Mouse (Mus musculus) MEL (cell line): Measurements from ENCODE around the gene Trappc13. TPM values are rescaled to one million over a fixed set of nuclear protein-coding genes. Genes with fewer than 3 reads are reported as not detected.

Source experiments
- DNase-seq: peaks from one replicate; pipeline ENCODE4 v3.0.0; 2011; ENCODE audit warnings: low read depth, low spot score
- H3K27ac ChIP-seq: 2 replicates; pipeline ENCODE4 v1.5.1; 2012; ENCODE audit warnings: low read depth, mild to moderate bottlenecking, control low read depth, low read length, moderate library complexity; ENCODE audit not compliant: control insufficient read depth
- H3K27me3 ChIP-seq, 2 experiments: fragments of 150-350 bp in 1 of 2; sonication (generic) in 1 of 2; 2 replicates each; pipeline ENCODE4 v1.6.1; 2012; ENCODE audit warnings: low read length in 2 of 2, mild to moderate bottlenecking in 2 of 2, improper control_type of control experiment in 1 of 2, moderate library complexity in 1 of 2; ENCODE audit not compliant: insufficient read depth in 2 of 2, control insufficient read depth in 1 of 2
- H3K36me3 ChIP-seq, 2 experiments: 2 replicates each; pipeline ENCODE4 v1.6.1; 2012 to 2014; ENCODE audit warnings: low read length in 2 of 2, improper control_type of control experiment in 1 of 2, inconsistent platforms in 1 of 2, mild to moderate bottlenecking in 1 of 2; ENCODE audit not compliant: insufficient read depth in 2 of 2, control insufficient read depth in 1 of 2
- H3K4me1 ChIP-seq, 2 experiments: fragments of 150-350 bp in 1 of 2; sonication (generic) in 1 of 2; 2 replicates each; pipeline ENCODE4 v1.6.1; 2012; ENCODE audit warnings: low read length in 2 of 2, improper control_type of control experiment in 1 of 2, mild to moderate bottlenecking in 1 of 2; ENCODE audit not compliant: insufficient read depth in 2 of 2, control insufficient read depth in 1 of 2
- H3K4me3 ChIP-seq, 2 experiments: fragments of 150-350 bp in 1 of 2; sonication (generic) in 1 of 2; 2 replicates each; pipeline ENCODE4 v1.5.1; 2012; ENCODE audit warnings: low read depth in 2 of 2, low read length in 2 of 2, mild to moderate bottlenecking in 2 of 2, moderate library complexity in 2 of 2, control low read depth in 1 of 2, improper control_type of control experiment in 1 of 2; ENCODE audit not compliant: control insufficient read depth in 1 of 2, insufficient read depth in 1 of 2
- H3K79me2 ChIP-seq: 2 replicates; pipeline ENCODE4 v1.6.1; 2012; ENCODE audit warnings: mild to moderate bottlenecking, low read length, moderate library complexity; ENCODE audit not compliant: control insufficient read depth, poor library complexity, insufficient read depth
- H3K9ac ChIP-seq: 2 replicates; pipeline ENCODE4 v1.6.1; 2012; ENCODE audit warnings: low read depth, mild to moderate bottlenecking, control low read depth, low read length, moderate library complexity; ENCODE audit not compliant: control insufficient read depth, poor library complexity, severe bottlenecking
- H3K9me3 ChIP-seq: fragments of 150-350 bp; sonication (generic); replicated peaks from 2 replicates; pipeline ENCODE4 v1.6.1; 2012; ENCODE audit warnings: mild to moderate bottlenecking, low read length, improper control_type of control experiment, moderate library complexity; ENCODE audit not compliant: insufficient read depth
- CTCF ChIP-seq, 3 experiments: IDR thresholded peaks in 2 of 3; conservative IDR thresholded peaks in 1 of 3; 2 replicates each; pipeline ENCODE4 v1.5.1; 2011 to 2012; ENCODE audit warnings: low read length in 3 of 3, low read depth in 2 of 3, mild to moderate bottlenecking in 2 of 3, improper control_type of control experiment in 1 of 3, inconsistent platforms in 1 of 3, mixed read lengths in 1 of 3, moderate library complexity in 1 of 3; ENCODE audit not compliant: control insufficient read depth in 1 of 3, insufficient read depth in 1 of 3, poor library complexity in 1 of 3, severe bottlenecking in 1 of 3
- E2F4 ChIP-seq: IDR thresholded peaks from 2 replicates; pipeline ENCODE4 v1.6.1; 2011; ENCODE audit warnings: low read depth, low read length, improper control_type of control experiment, borderline replicate concordance
- ELF1 ChIP-seq: IDR thresholded peaks from 2 replicates; pipeline ENCODE4 v1.6.1; 2014; ENCODE audit warnings: low read depth, mild to moderate bottlenecking, inconsistent platforms, low read length, improper control_type of control experiment, moderate library complexity
- GABPA ChIP-seq: IDR thresholded peaks from 2 replicates; pipeline ENCODE4 v1.6.1; 2012; ENCODE audit warnings: low read depth, mild to moderate bottlenecking, inconsistent platforms, low read length, improper control_type of control experiment, moderate library complexity
- MAFK ChIP-seq: IDR thresholded peaks from 2 replicates; pipeline ENCODE4 v1.6.1; 2011; ENCODE audit warnings: low read depth, mild to moderate bottlenecking, low read length, improper control_type of control experiment, borderline replicate concordance
- MAX ChIP-seq: IDR thresholded peaks from 2 replicates; pipeline ENCODE4 v1.6.1; 2011; ENCODE audit warnings: low read length, improper control_type of control experiment
- MEF2A ChIP-seq: IDR thresholded peaks from 2 replicates; pipeline ENCODE4 v1.6.1; 2014; ENCODE audit warnings: low read depth, mild to moderate bottlenecking, inconsistent platforms, low read length, improper control_type of control experiment; ENCODE audit not compliant: poor library complexity, insufficient replicate concordance, severe bottlenecking; ENCODE audit errors: extremely low read depth
- MXI1 ChIP-seq: IDR thresholded peaks from 2 replicates; pipeline ENCODE4 v1.6.1; 2011; ENCODE audit warnings: mild to moderate bottlenecking, low read depth, low read length, improper control_type of control experiment
- POLR2A ChIP-seq, 2 experiments: IDR thresholded peaks; 2 replicates each; pipeline ENCODE4 v1.6.1; 2011 to 2012; ENCODE audit warnings: low read length in 2 of 2, mild to moderate bottlenecking in 2 of 2, control low read depth in 1 of 2, improper control_type of control experiment in 1 of 2, low read depth in 1 of 2, moderate library complexity in 1 of 2; ENCODE audit not compliant: control insufficient read depth in 1 of 2, insufficient read depth in 1 of 2, poor library complexity in 1 of 2
- POLR2AphosphoS5 ChIP-seq: IDR thresholded peaks from 2 replicates; pipeline ENCODE4 v1.6.1; 2012; ENCODE audit warnings: low read depth, borderline replicate concordance, mild to moderate bottlenecking, inconsistent platforms, low read length, moderate library complexity, mixed read lengths
- TAL1 ChIP-seq: IDR thresholded peaks from 2 replicates; pipeline ENCODE4 v1.6.1; 2012; ENCODE audit warnings: mild to moderate bottlenecking, inconsistent platforms, low read length, moderate library complexity, mixed read lengths
- ZKSCAN1 ChIP-seq: IDR thresholded peaks from 2 replicates; pipeline ENCODE4 v1.6.1; 2012; ENCODE audit warnings: low read depth, mild to moderate bottlenecking, inconsistent platforms, low read length, improper control_type of control experiment, moderate library complexity
- ZMIZ1 ChIP-seq: IDR thresholded peaks from 2 replicates; pipeline ENCODE4 v1.6.1; 2012; ENCODE audit warnings: low read depth, mild to moderate bottlenecking, inconsistent platforms, low read length, improper control_type of control experiment, moderate library complexity
- polyA plus RNA-seq, 2 experiments: library from polyadenylated mRNA; stranded (reverse) in 1 of 2; unstranded in 1 of 2; fragments of >175 nt in 1 of 2; fragments of >200 nt in 1 of 2; gene quantifications; 2 replicates each; pipeline versions ENCODE4 v1.2.1 to v1.2.4; 2012; ENCODE audit warnings: low replicate concordance in 2 of 2, low read depth in 1 of 2; ENCODE audit not compliant: insufficient read length in 2 of 2, insufficient read depth in 1 of 2, missing spikeins in 1 of 2
- total RNA-seq: library from RNA; depleted of rRNA; stranded (reverse); fragments of 300-350 nt; gene quantifications from 2 replicates; pipeline ENCODE4 v1.2.3, GENCODE M21; 2012

The Trappc13 gene
- total and polyA plus RNA-seq, 3 experiments, result 28.3 to 33.5 TPM; not detected in 1

DNA sequence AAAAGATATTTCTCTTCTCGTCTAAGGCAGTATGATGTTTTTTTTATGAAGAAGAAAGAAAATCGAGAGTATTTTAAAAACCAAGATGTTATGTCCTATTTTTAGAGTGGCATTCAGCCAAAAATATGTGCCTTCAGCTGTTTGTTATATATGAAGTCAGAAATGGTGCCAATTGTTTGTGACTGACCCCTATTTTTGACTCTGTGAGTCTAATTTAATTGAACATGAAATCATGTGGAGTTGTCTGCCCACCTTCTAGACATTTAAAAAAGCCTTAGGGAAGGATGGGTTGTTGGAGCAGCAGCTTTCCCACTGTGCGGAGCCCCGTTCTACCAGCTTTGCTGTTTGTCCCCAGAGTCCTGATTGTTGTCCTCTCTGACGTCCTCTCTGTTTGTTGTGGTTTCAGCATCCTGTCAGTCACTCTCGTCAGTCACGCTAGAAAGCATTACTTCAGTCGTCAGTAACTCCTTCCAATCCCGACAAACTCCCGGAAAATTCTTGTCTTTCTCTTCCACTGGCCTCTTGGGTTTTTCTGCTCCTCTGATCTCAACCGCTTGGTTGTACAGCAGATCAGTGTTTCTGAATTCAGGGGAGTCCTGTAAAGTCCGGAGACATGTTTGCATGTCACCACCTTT is 65.9 kb downstream of the Trappc13 start:
- H3K36me3 ChIP-seq, result peaks cover 0 to 2% of the 10 kb centered on the region in 2 experiments; a peak in 1 of 4 replicates
- no peak overlapping the region for H3K9ac ChIP-seq
- no peak for DNase-seq
- H3K9me3 ChIP-seq, result no peaks in the 10 kb centered on the region
- TF ChIP-seq MEF2A (no peak), MAFK (no peak), E2F4 (no peak), ZMIZ1 (no peak)
- H3K27me3 ChIP-seq, result peaks cover 3 to 5% of the 10 kb centered on the region in 2 experiments; a peak in 3 of 4 replicates
- H3K79me2 ChIP-seq, result peaks cover 5% of the 10 kb centered on the region; the same call in 1 of the 2 replicates
- H3K4me1 ChIP-seq, result peaks cover 0 to 9% of the 10 kb centered on the region in 2 experiments; a peak in 1 of 4 replicates
- H3K4me3 ChIP-seq, result no peak overlapping the region
- no peak overlapping the region for H3K27ac ChIP-seq

DNA sequence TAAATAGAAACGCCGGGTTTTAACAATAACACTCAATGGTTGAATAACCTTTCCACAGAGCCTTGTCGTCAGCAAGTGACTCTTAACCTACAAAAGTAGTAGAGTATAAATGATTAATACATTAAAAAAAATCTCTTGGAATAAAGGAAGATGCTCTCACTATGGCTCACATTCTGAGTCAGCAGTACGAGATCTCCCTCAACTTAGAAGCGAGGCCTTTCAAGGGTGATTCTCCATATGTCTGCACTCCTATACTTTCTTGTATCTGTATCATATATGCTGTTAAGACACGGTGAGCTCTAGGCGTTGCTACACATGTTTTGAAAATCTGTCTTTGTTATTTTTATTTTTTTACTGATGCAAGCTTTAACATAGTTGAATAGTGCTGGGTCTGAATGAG is 67.7 kb downstream of the Trappc13 start:
- Histone ChIP-seq H3K36me3 (peaks cover 0 to 2% of the 10 kb centered on the region in 2 experiments; a peak in 1 of 4 replicates), H3K9ac (no peak overlapping the region), H3K27ac (no peak overlapping the region), H3K4me1 (peaks cover 0 to 9% of the 10 kb centered on the region in 2 experiments; a peak in 1 of 4 replicates), H3K27me3 (peaks cover 3 to 5% of the 10 kb centered on the region in 2 experiments; a peak in 3 of 4 replicates), H3K4me3 (peak overlapping the region in 1 of 2 experiments; percentile 73; a peak in 1 of 4 replicates), H3K79me2 (peaks cover 5% of the 10 kb centered on the region; the same call in 1 of the 2 replicates), H3K9me3 (no peaks in the 10 kb centered on the region)
- no peak for DNase-seq
- TF ChIP-seq ELF1 (no peak), CTCF (IDR thresholded peaks at IDR 0.05 in 2 of 3, conservative IDR thresholded peaks at IDR 0.05 in 1 of 3; ENCODE audit: control insufficient read depth in 1 of 3, insufficient read depth in 1 of 3, low read depth in 2 of 3, low read length in 3 of 3, poor library complexity in 1 of 3, severe bottlenecking in 1 of 3) (no peak), MAX (no peak), GABPA (no peak), TAL1 (no peak), MXI1 (no peak), POLR2A (IDR thresholded peaks at IDR 0.05; ENCODE audit: control insufficient read depth in 1 of 2, insufficient read depth in 1 of 2, low read depth in 1 of 2, low read length in 2 of 2, poor library complexity in 1 of 2) (no peak)

DNA sequence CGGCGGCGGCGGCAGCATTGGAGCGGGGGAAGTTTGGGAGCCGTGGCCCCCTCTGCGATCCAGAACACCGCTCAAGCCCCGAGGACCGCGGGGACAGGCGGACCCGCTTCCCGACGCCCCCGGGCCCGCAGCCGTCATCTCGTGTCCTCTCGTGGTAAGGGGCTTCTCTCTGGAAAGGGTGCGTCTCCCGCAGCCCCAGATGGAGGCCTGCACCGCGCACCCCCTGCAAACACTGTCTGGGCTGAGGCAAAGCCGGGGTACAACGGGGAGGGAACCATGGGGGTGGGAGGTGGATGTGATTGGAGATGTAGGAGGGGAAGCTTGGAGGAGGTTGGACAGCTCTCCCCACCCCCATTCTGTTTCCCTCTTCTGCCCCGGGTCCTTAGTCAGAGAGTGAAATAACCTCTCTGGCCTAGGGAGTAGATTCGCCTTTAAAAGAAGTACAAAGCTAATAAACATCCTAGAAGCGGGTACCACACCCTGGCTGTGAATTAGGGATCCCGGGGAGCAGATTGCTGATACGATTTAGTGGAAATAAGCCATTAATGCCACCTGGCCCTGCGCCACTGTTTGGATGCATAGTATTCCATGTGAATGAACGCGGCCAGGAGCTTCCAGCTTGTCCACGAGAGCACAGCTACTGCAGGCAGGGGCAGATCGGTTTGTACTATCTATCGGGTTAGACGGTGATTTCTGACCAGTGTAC is 68.3 kb downstream of the Trappc13 start:
- DNase-seq, result peak; percentile 56
- Histone ChIP-seq H3K27ac (no peak overlapping the region), H3K4me3 (peak overlapping the region; percentile 65 to 73), H3K4me1 (peaks cover 0 to 9% of the 10 kb centered on the region in 2 experiments; a peak in 1 of 4 replicates), H3K79me2 (peaks cover 5% of the 10 kb centered on the region; the same call in 1 of the 2 replicates), H3K9me3 (no peaks in the 10 kb centered on the region), H3K36me3 (peaks cover 0 to 2% of the 10 kb centered on the region in 2 experiments; a peak in 1 of 4 replicates), H3K27me3 (peaks cover 3 to 5% of the 10 kb centered on the region in 2 experiments; a peak in 3 of 4 replicates), H3K9ac (peak overlapping the region; percentile 37)
- TF ChIP-seq POLR2AphosphoS5 (no peak), ZKSCAN1 (no peak)
